Mouse (Mus musculus): ENCODE measurements around the gene S100z.

DNA sequence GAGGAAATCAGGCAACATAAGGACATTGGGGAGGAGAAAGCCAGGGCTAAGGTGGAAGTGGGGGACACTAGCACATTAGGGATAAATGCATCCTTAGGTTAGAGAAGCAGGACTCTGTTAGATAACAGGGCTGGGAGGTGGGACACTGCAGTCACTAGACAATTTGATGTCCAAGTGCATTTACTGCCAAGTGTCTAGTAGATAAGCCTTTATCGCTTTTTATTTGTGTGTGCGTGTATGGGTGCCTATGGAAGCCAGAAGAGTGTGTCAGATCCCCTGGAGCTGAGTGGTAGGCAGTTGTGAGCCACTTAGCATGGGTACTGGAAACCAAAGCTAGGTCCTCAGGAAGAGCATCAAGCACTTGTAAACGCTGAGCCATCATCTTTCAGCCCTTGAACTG, 4.2 kb downstream of the S100z start:
- TF ChIP-seq CTCF (IDR thresholded peaks at IDR 0.05; ENCODE audit: low read depth, low read length) (no peak), EP300 (IDR thresholded peaks at IDR 0.05; ENCODE audit: insufficient read depth, low read depth, low read length) (no peak), POLR2A (IDR thresholded peaks at IDR 0.05; ENCODE audit: insufficient read depth, low read length) (no peak)

Measured in ES-Bruce4 (cell line).